Mouse (Mus musculus) urinary bladder, postnatal 25 days (tissue): Measurements from ENCODE around the gene Mapt.
"Not testable (repeated sequence)": the region's sequence is repeated elsewhere in the genome, so short reads cannot be mapped to it uniquely, and the experiment has no call there.

Experiments
- DNase-seq: peaks from one replicate; pipeline ENCODE4 v3.0.0; 2022; ENCODE audit warnings: low spot score

Gene Mapt

GRCm38 (mm10) chr11:104231041-104231911 lies at the start of gene Mapt:
Gene Mapt, plus strand, starts transcription at chr11:104231390.
- DNase-seq: peak; percentile 82

DNA sequence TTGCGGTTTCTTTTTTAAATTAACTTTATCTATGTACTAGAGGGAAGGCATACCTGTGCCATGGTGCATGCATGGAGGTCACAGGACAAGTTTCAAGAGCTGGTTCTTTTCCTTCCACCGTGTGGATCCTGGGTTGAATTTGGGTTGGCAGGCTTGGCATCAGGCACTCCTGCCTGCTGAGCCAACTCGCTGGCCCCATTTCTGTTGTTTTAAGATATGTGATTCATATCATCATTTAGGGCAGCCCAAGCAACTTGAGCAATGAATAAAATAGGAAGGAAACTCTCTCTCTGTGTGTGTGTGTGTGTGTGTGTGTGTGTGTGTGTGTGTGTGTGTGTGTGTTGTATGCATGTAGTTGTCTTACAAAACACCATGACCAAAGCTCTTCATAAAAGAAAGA lies 49.0 kb upstream of the Mapt start:
- DNase-seq: no peak

DNA sequence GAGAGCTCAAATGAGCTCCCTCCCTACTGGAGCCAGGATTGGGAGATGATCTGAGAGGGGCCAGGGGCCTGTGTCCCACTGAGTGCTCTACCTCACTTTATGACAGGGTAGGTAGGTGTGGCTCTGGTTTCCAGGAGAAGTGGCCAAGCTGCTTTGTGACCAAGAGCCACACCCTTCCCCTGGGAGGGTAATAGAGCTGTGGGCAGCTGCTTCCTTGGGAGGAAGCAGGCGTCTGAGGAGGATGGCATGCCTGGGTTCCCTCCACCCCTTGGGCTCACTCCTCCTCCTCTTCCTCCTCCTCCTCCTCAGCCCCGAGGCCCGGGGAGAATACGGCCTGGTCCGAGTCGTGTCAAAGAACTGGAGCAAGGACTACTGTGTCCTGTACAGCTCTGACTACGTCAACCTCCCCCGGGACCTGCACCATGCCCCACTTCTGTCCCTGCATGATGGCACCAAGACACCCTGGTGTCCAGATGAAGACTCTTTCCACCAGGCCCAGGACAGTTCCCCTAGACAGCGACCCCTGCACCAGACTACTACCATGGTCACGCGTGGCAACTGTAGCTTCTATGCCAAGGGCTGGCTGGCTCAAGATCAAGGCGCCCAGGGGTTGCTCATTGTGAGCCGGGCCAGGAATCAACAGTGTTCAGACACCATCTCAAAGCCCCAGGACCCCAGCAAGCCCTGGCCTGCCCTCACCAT lies 44.9 kb upstream of the Mapt start, which contains the start of gene Sppl2c:
Sppl2c (plus strand) TSS at position 193 of the 702 bp plus-strand sequence.
- no peak for DNase-seq

- DNase-seq: no peak
Measured at GRCm38 (mm10) chr11:104186837-104187150, 44.4 kb upstream of the Mapt start.

GRCm38 (mm10) chr11:104187766-104188165 lies 43.4 kb upstream of the Mapt start:
- no peak for DNase-seq

GRCm38 (mm10) chr11:104190008-104190407 lies 41.2 kb upstream of the Mapt start:
- no peak for DNase-seq

DNA sequence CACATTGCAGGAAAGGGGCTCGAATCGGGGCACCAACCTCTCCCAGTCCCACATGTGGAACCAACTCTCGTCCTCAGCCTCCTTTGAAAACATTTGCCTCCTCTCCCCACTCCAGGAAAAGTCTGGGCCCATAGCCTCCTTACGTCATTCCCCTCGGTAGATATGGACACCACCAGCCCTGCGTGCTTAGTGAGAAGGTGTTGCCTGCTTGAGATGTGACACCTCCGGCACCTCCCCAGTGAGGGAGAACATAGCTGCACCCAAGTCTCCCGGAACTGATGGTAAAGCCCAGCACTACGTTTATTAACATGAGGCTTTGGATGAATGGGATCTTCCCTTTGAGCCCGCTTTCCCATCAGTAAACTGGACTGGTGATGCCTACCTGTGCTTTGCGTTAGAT lies 35.8 kb upstream of the Mapt start:
- no peak for DNase-seq

- DNase-seq: peak; percentile 65
Measured at GRCm38 (mm10) chr11:104195791-104196190, 35.4 kb upstream of the Mapt start.

DNA sequence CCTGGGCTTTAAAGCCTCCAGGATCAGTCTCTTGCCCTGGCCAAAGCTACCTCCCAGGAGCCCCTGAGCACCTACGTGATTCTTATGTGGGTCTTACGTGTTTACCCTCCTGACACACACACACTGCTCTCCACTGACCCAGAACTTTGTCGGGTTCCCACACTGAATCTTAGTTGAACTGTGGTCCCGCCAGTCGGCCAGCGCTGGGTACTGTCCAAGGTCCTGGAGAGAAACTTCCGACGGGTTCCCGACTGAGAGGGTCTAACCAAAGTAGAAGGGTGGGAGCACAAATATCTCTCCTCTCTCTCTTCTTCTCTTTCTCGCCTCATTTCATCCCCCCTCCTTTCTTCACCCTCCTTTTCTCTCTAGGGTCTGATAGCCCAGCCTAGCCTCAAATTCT lies 33.3 kb upstream of the Mapt start:
- peak; percentile 21 for DNase-seq

- no peak for DNase-seq
Measured at GRCm38 (mm10) chr11:104203271-104203670, 27.9 kb upstream of the Mapt start.

DNA sequence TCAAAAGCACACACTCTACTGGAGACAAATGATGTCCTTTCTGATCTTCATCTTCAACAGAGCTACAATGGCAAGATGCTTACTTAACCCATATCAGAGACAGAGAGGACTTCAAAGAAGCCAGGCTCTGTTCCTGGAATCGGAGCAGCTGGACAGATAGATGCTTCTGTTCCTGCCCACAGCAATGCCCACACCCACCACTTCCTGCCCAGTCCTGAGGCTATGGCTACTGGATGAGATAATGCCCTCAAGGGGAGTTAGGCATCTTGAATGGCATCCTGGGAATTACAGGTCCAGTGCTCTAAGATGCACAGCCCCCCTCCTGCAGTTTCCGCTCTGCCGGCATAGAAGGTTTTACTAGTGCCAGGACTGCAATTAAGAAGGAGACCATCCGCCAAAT lies 24.6 kb upstream of the Mapt start:
- no peak for DNase-seq

DNA sequence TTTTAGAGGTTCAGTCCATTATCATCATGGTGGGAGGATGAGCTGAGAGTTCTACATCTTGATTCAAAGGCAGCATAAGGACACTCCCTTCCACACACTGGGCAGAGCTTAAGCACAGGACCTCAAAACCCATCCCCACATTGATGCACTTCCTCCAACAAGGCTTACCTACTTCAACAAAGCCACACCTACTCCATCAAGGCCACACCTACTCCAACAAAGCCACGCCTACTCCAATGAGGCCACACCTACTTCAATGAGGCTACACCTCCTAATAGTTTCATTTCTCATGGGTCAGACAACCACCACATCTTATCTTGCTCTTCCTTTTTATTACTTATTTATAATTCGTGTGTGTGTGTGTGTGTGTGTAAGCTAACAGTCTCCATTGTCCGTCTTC lies 22.1 kb upstream of the Mapt start:
- no peak for DNase-seq

- no peak for DNase-seq
Measured at GRCm38 (mm10) chr11:104211251-104211650, 19.9 kb upstream of the Mapt start.

- DNase-seq: not testable (repeated sequence)
Measured at GRCm38 (mm10) chr11:104214128-104214527, 17.1 kb upstream of the Mapt start.

GRCm38 (mm10) chr11:104218075-104218474 lies 13.1 kb upstream of the Mapt start:
- no peak for DNase-seq

GRCm38 (mm10) chr11:104220291-104220690 lies 10.9 kb upstream of the Mapt start:
- DNase-seq: no peak

- no peak for DNase-seq
Measured at GRCm38 (mm10) chr11:104221751-104222150, 9.4 kb upstream of the Mapt start.

DNA sequence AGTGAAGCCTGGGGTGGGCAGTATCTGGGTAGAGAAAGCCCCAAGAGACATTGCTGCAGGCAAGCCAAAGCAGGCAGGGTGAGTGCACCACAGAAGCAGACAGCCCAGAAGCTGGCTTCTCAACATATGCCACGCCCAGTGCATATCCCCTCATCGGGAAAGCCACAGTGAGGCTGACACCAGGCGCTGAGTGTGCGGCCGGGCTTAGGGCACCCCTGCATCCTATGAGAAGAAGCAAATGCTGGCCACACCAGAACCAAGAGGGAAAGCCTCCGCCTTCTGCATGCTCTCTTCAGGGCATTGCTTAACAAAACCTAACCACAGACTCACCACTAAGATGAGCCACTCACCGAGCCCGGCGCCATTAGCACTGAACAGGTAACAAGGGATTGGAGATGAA lies 7.9 kb upstream of the Mapt start:
- no peak for DNase-seq

GRCm38 (mm10) chr11:104229391-104229790 lies 1.8 kb upstream of the Mapt start:
- no peak for DNase-seq

GRCm38 (mm10) chr11:104230066-104230778 lies 968 bp upstream of the Mapt start:
- no peak for DNase-seq

GRCm38 (mm10) chr11:104232141-104233061 lies 1.2 kb downstream of the Mapt start:
- DNase-seq: peak; percentile 8

GRCm38 (mm10) chr11:104233101-104233500 lies 1.9 kb downstream of the Mapt start:
- DNase-seq: no peak
